ENCODE assay signal across 10 mouse cellular contexts in the genomic region with DNA sequence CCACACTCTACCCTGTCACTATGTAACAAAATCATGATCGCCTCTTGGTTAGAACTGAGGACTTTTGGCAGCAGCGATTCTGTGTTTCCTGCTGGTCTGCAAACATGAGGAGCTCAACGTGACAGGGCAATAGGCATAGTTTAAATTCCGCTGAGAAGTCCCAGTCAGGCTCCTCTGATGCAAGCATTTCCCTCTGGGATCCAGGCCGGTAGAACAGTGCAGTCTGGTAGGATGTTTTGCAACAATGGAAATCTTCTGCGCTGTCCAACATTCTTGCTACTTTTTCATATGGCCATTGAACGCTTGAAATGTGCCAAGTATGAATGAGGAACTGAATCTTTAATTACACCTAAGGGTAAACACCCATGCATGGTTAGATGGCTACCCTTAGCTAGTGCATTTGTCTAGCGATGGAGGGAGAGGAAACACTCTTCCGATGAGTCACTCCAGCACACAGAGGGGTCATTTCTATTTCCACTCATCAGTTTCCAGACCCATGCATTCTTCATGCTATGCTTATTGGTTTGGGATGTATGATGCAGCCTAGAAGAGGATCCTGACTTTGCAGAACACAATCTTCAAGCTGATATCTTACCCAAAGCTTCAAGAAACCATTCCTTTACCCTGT.
DNase-seq lines count a peak whose midpoint lies in the region.
"Had no signal": no experiment of that assay in that cellular context is flagged by ENCODE, and none has a peak within 500 bp of the region (broad histone marks: within the 10 kb centered on the region; RNA-seq: fewer than 3 reads in every experiment).

No protein-coding gene starts in this region.

- peak; percentile 12 for DNase-seq in ovary, postnatal 36 days (ENCODE audit: low spot score)
- no peak for DNase-seq in ovary, postnatal 10 days (ENCODE audit: low spot score)
- peak; percentile 57 for DNase-seq in fibroblast of lung, adult 2 months (ENCODE audit: low read depth)
- peak; percentile 57 for DNase-seq in kidney, postnatal 14 days
- peak; percentile 83 for DNase-seq in skeletal muscle tissue, adult 2 months (ENCODE audit: low read depth, low spot score)
- DNase-seq in embryo, embryonic 9.5 days (ENCODE audit: extremely low spot score), result no peak
- DNase-seq in testis, postnatal 14 days (ENCODE audit: low spot score), result no peak
- DNase-seq in left cerebral cortex, adult 11 months (ENCODE audit: low spot score), result no peak
- DNase-seq: cerebellum, adult 9-10 months; liver, postnatal 0 days had no signal

Comparison
In these comparisons a context has a peak if more than half of its experiments do, and no peak if none do; other contexts are left out.
1. DNase-seq: peak in ovary, postnatal 36 days (single experiment), fibroblast of lung, adult 2 months (single experiment), kidney, postnatal 14 days (single experiment) and skeletal muscle tissue, adult 2 months (single experiment); none in ovary, postnatal 10 days (single experiment), embryo, embryonic 9.5 days (single experiment), testis, postnatal 14 days (single experiment) and left cerebral cortex, adult 11 months (single experiment).